Mouse (Mus musculus) induced T-regulatory cell, adult 2 months (primary cell): ENCODE results near the gene Ablim1.
A peak's percentile ranks its signal among the peaks of the same experiment; 100 is the strongest.

Experiments used
- DNase-seq: peaks from one replicate; pipeline ENCODE4 v3.0.0-alpha.2; 2012; ENCODE audit warnings: low read depth

Ablim1 gene

DNA sequence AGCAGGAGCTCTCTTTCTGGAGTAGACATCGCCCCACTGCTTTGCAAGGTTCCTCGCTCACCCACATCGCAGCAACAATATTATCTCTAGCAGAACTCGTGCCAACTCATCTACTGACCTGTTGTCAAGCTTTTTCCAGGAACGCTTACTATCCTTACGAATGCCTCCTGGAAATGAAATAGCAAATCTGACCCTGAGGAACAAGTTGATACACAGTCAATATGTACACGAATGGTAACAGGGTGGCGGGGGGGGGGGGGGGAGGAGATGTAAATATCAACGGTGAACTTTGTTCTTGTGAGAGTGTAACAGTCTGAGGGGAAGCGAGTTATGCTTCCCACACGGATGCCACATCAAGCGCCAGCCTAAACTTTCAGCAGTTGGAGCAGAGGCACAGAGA lies 56.9 kb downstream of the Ablim1 start:
- no peak for DNase-seq

DNA sequence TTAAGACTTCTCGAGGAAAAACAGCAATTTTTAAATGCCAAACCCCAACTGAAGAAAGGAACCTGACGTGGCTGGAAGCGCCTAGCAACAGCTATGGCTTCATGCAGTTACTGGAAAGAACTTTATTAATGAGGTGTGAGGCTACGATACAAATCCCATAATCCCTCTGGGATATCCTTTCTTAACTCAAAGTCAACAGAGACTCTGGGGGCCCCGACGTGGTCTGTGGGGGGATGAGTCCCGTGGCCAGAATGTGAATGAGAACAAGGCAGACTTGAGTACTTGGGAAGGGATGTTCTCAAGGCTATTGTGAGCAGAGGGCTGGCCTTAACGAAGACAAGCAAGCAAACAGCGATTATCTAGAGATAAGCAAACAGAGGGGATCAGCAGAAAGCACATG lies 58.1 kb downstream of the Ablim1 start:
- no peak for DNase-seq

DNA sequence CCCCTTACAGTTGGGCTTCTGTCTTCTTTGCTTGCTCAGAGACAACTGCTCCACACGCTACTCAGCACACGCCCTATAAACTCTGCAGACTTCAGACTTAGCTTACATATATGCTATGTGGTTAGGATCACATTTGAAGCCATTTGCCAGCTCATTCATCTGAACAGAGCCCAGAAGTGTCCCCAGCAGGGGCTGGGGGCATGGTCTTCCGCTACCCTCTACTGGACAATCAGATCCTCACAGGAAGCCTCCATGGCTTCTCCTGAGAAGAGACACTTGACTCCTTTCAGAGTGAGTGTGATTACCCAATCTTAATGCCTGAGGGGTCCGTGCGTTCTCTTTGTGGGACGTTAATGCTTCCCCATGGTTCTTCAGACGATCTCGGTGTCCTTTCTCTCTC lies 59.6 kb downstream of the Ablim1 start:
- DNase-seq = no peak

GRCm38 (mm10) chr19:57252692-57253448 lies 61.8 kb downstream of the Ablim1 start:
- no peak for DNase-seq

- no peak for DNase-seq
Observed at GRCm38 (mm10) chr19:57248781-57249180, 65.9 kb downstream of the Ablim1 start.

DNA sequence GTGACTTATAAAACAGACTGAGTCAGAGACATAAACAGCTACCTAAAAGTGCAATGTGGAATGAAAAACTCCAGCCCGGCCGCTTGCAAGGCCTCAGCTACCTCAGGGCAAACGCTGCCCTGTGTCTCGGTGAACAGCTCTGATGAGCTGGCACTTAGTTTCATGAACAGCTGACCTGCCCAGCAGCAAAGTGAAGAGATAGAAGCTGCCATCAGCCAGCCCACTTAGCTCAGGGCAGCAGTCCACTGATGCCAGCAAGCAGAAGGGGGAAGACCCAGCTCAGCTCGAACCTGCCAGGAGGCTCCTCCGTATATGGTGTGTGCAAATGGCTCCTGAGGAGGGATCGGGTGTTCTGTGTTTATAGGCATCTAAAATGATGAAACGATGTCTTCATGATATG lies 67.5 kb downstream of the Ablim1 start:
- DNase-seq = no peak

- DNase-seq = no peak
Observed at GRCm38 (mm10) chr19:57244281-57244680, 70.4 kb downstream of the Ablim1 start.

GRCm38 (mm10) chr19:57243606-57244005 lies 71.1 kb downstream of the Ablim1 start:
- DNase-seq = peak; percentile 12

DNA sequence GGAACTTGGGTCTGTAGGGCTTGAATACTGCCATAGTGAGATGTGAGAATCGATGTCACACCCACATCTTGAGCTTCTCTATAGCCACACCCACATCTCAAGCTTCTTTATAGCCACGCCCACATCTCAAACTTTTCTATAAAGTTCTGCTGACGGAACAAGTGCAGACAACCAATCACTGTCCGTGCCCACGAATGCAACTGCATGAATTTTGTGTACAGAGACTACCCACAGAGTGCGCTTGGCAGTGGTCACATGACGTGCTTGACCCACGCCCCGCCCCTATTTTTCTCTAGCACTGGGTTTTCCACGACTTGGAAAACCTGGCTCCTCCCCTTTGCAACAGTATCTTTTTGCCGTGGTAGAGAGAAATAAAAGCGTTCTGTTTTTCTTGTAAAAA lies 71.5 kb downstream of the Ablim1 start:
- DNase-seq = peak; percentile 34

DNA sequence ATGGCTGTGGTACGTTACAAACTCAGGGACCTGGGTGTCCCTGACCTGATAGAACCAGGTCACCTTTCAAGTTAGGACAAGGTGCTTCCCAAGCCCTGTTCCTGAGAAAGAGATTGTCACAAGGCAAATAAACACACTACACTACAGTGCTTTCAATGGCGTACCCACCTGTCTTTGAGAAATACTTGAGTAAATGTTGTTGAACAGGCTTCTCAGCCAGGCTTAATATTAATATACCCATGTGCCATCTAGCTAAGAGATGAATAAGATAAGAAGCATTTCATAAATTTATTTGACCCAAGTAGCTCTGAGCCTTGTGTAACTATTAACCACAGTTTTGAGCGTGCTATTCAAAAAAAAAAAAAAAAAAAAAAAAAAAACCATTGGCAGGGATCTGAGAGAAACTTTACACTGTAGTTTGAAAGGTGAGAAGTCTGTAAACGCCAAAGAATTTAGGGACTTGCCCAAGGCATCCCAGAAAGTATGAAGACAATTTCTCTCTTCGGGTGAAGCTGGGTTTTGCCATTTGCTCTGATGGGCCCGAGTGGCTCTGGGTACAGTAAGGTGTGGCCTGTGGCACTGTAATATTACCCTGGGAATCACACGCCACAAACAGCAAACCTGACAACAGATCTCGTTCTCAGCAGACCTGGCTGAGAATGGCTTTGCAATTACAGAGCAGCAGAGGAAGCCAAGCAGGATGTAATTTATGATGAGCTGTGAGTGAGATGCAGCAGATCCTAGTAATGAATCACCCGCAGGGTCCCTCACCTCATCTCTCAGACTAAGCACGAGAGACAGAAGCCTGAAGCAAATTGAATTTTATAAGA lies 73.1 kb downstream of the Ablim1 start:
- DNase-seq = no peak

- no peak for DNase-seq
Observed at GRCm38 (mm10) chr19:57240259-57240658, 74.5 kb downstream of the Ablim1 start.

GRCm38 (mm10) chr19:57239176-57239784 lies 75.4 kb downstream of the Ablim1 start:
- DNase-seq = no peak

DNA sequence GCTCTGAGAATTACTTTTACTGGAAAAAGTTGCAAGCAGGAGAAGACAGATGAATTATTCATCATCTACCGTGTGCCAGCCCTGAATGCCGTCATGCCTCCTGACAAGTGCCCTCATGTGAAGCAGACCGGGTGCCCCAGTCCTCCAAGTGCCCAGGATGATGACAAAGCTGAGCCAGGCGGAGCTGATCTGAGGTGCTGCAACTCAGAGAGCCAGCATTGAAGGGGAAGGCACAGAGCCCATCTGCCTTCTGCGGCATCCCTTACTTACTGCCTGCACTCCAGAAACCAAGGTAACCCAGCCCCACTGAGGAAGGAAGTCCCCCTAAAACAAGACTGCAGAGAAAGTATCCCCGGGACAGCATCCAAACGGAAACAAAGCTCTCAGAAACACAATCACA lies 76.3 kb downstream of the Ablim1 start:
- DNase-seq = no peak

GRCm38 (mm10) chr19:57237534-57237933 lies 77.2 kb downstream of the Ablim1 start:
- DNase-seq = no peak

DNA sequence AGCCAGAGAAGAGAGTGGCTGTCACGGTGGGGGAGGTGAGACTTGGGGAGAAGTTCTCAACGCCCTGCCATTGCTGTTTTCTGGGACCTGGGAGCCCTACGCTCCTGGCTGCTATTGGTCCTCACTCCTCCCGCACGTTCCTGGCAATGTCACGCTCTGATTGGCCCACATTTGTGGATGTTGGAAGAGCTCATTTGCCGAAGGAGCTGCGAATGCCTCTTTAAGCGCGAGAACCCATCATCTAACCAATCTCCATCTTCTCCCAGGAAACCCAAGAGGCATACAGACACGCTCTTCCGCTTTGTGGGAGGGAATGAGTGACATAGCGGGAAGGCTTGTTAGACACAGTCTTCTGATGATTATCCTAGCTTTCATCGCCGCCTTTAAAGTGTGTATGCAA lies 78.1 kb downstream of the Ablim1 start:
- no peak for DNase-seq

GRCm38 (mm10) chr19:57235931-57236330 lies 78.8 kb downstream of the Ablim1 start:
- no peak for DNase-seq

GRCm38 (mm10) chr19:57230996-57231395 lies 83.7 kb downstream of the Ablim1 start:
- DNase-seq = no peak

DNA sequence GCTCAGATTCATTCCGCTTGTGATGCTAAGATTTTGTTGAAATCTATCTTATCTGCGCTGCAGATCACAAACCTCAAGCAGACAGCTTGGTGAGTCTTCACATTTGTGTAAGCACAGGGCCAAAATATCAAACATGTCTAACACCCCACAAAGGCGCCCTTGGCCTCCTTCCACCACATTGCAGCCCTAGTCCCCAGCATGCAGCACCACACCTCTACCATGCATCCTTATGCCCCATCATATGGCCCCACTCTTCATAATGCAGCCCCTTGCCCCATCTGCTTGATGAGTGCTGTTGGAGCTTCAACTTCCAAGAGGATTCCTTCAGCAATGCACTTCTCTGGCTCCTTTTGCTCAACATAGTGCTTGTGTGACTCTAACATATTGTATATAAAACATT lies 85.6 kb downstream of the Ablim1 start:
- no peak for DNase-seq

DNA sequence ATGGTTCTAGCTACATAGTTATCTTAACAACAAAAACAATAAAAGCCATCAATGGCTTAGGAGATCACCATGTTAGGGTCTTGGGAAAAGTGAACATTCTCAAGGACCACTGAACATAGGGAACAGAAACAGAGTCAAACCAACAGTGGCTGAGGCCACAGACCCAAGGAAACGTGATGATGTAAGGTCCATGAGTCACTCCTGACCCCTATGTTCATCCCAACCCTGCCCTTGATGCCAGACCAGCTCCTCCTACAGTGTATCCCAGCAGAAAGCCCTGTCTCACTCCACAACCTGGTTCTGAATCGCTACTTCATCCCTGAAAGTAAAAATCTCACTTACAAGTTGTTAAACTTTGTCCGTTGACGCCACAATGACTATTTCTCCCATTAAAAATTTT lies 86.1 kb downstream of the Ablim1 start:
- DNase-seq = no peak

GRCm38 (mm10) chr19:57224390-57224789 lies 90.3 kb downstream of the Ablim1 start:
- DNase-seq = no peak

- no peak for DNase-seq
Observed at GRCm38 (mm10) chr19:57223686-57224085, 91.0 kb downstream of the Ablim1 start.

DNA sequence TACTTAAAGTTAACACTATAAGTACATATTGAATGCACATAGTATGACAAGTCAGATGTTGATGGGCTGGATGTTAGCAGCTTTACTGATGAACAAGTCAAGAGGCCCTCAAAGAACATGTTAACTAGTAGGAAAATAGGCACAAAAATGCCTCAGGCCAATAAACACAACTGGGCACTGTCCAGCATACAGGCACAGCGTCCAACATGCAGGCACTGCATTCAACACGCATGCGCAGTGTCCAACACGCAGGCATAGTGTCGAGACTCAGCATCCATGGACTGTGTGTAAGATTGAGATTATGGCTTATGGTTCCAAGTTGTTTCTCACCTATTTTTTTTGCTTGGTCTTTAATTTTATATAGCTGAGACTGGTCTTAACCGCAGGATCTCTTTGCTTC lies 92.1 kb downstream of the Ablim1 start:
- no peak for DNase-seq

DNA sequence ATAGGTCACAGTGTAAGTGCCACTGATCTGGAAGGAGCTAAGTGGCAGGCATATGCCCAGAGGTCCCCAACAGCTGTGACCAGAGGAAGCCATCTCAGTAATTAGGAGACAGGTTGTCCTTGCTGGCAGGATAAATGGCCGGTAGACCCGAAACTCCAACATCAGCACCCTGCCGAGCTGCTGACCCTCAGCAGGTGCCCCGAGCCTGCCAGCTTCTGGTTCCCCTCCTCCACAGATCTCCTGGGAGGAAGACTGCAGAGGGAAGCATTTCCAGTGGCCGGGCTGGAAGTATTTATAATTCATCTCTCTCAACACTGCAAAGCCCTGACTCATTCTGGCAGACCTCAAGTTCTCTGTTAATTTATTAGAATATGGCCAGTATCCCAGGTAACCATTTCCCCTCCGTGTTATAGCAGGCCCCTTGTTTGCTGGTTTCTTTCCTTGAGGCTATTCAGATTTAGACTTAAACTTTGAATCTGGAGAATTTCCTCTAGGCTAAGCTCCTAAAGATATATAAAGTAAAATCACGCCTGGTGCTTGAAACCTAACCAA lies 93.0 kb downstream of the Ablim1 start:
- DNase-seq = no peak
